Mouse (Mus musculus): ENCODE data around the gene Git2. TPM values are rescaled to one million over a fixed set of nuclear protein-coding genes. Genes with fewer than 3 reads are reported as not detected.

The Git2 gene
- total RNA-seq, 1 experiment = 29.8 TPM

GRCm38 (mm10) chr5:114806636-114807035 is 31.3 kb upstream of the Git2 start:
- DNase-seq (ENCODE audit: low read depth, low spot score) = no peak
- TF ChIP-seq ZNF384 (IDR thresholded peaks at IDR 0.05; ENCODE audit: low read depth, low read length) (no peak), HCFC1 (IDR thresholded peaks at IDR 0.05; ENCODE audit: borderline replicate concordance, insufficient read depth, low read length) (no peak), ZC3H11A (IDR thresholded peaks at IDR 0.05; ENCODE audit: borderline replicate concordance, low read depth, low read length) (no peak), MAFK (IDR thresholded peaks at IDR 0.05; ENCODE audit: insufficient read depth, low read depth, low read length) (no peak), CHD2 (IDR thresholded peaks at IDR 0.05; ENCODE audit: low read depth, low read length) (no peak)
- Histone ChIP-seq H3K27ac (ENCODE audit: insufficient read depth, low read depth, low read length, poor library complexity, severe bottlenecking) (no peak overlapping the region), H3K9ac (ENCODE audit: insufficient read depth, low read depth, low read length, poor library complexity, severe bottlenecking) (no peak overlapping the region; the same call in 1 of the 2 replicates), H3K4me3 (ENCODE audit: insufficient read depth in 1 of 2, low read depth in 1 of 2, low read length in 2 of 2, poor library complexity in 1 of 2, severe bottlenecking in 1 of 2) (no peak overlapping the region), H3K4me1 (ENCODE audit: control insufficient read depth in 2 of 2, insufficient read depth in 2 of 2, low read length in 2 of 2, poor library complexity in 1 of 2) (peaks cover 2 to 26% of the 10 kb centered on the region in 2 experiments; a peak in 3 of 4 replicates), H3K9me3 (ENCODE audit: control insufficient read depth, insufficient read depth, low read depth, low read length) (no peaks in the 10 kb centered on the region), H3K36me3 (ENCODE audit: control insufficient read depth, insufficient read depth, low read length, poor library complexity, severe bottlenecking) (peaks cover 35% of the 10 kb centered on the region)
- in situ Hi-C loops (cut with MboI; ENCODE audit: low sequenced_read_pairs in 2 of 2, unreplicated experiment in 2 of 2) = no loop called here

- in situ Hi-C loops (cut with MboI; ENCODE audit: low sequenced_read_pairs in 2 of 2, unreplicated experiment in 2 of 2) = no loop called here
- Histone ChIP-seq H3K27ac (ENCODE audit: insufficient read depth, low read depth, low read length, poor library complexity, severe bottlenecking) (no peak overlapping the region), H3K4me1 (ENCODE audit: control insufficient read depth in 2 of 2, insufficient read depth in 2 of 2, low read length in 2 of 2, poor library complexity in 1 of 2) (peaks cover 4 to 25% of the 10 kb centered on the region in 2 experiments), H3K9ac (ENCODE audit: insufficient read depth, low read depth, low read length, poor library complexity, severe bottlenecking) (no peak overlapping the region), H3K9me3 (ENCODE audit: control insufficient read depth, insufficient read depth, low read depth, low read length) (no peaks in the 10 kb centered on the region), H3K4me3 (ENCODE audit: insufficient read depth in 1 of 2, low read depth in 1 of 2, low read length in 2 of 2, poor library complexity in 1 of 2, severe bottlenecking in 1 of 2) (no peak overlapping the region), H3K36me3 (ENCODE audit: control insufficient read depth, insufficient read depth, low read length, poor library complexity, severe bottlenecking) (peaks cover 35% of the 10 kb centered on the region)
- TF ChIP-seq HCFC1 (IDR thresholded peaks at IDR 0.05; ENCODE audit: borderline replicate concordance, insufficient read depth, low read length) (no peak), ZNF384 (IDR thresholded peaks at IDR 0.05; ENCODE audit: low read depth, low read length) (peak; percentile 98)
- DNase-seq (ENCODE audit: low read depth, low spot score) = no peak
Measured at GRCm38 (mm10) chr5:114805436-114806350, 30.4 kb upstream of the Git2 start.

- peaks cover 35% of the 10 kb centered on the region for H3K36me3 ChIP-seq (ENCODE audit: control insufficient read depth, insufficient read depth, low read length, poor library complexity, severe bottlenecking)
- in situ Hi-C loops (cut with MboI; ENCODE audit: low sequenced_read_pairs in 2 of 2, unreplicated experiment in 2 of 2) = no loop called here
- no peak overlapping the region for H3K4me3 ChIP-seq (ENCODE audit: insufficient read depth in 1 of 2, low read depth in 1 of 2, low read length in 2 of 2, poor library complexity in 1 of 2, severe bottlenecking in 1 of 2)
Measured at GRCm38 (mm10) chr5:114804958-114805357, 29.6 kb upstream of the Git2 start.

GRCm38 (mm10) chr5:114804335-114804734 is 29.0 kb upstream of the Git2 start:
- in situ Hi-C loops (cut with MboI; ENCODE audit: low sequenced_read_pairs in 2 of 2, unreplicated experiment in 2 of 2) = no loop called here
- TF ChIP-seq CHD2 (IDR thresholded peaks at IDR 0.05; ENCODE audit: low read depth, low read length) (no peak), ZNF384 (IDR thresholded peaks at IDR 0.05; ENCODE audit: low read depth, low read length) (no peak), HCFC1 (IDR thresholded peaks at IDR 0.05; ENCODE audit: borderline replicate concordance, insufficient read depth, low read length) (no peak), MAFK (IDR thresholded peaks at IDR 0.05; ENCODE audit: insufficient read depth, low read depth, low read length) (no peak), ZC3H11A (IDR thresholded peaks at IDR 0.05; ENCODE audit: borderline replicate concordance, low read depth, low read length) (no peak)
- Histone ChIP-seq H3K9me3 (ENCODE audit: control insufficient read depth, insufficient read depth, low read depth, low read length) (no peaks in the 10 kb centered on the region), H3K27ac (ENCODE audit: insufficient read depth, low read depth, low read length, poor library complexity, severe bottlenecking) (no peak overlapping the region), H3K36me3 (ENCODE audit: control insufficient read depth, insufficient read depth, low read length, poor library complexity, severe bottlenecking) (peaks cover 36% of the 10 kb centered on the region), H3K4me3 (ENCODE audit: insufficient read depth in 1 of 2, low read depth in 1 of 2, low read length in 2 of 2, poor library complexity in 1 of 2, severe bottlenecking in 1 of 2) (no peak overlapping the region), H3K4me1 (ENCODE audit: control insufficient read depth in 2 of 2, insufficient read depth in 2 of 2, low read length in 2 of 2, poor library complexity in 1 of 2) (peaks cover 10 to 31% of the 10 kb centered on the region in 2 experiments), H3K9ac (ENCODE audit: insufficient read depth, low read depth, low read length, poor library complexity, severe bottlenecking) (no peak overlapping the region)
- DNase-seq (ENCODE audit: low read depth, low spot score) = no peak

More at GRCm38 (mm10) chr5:114804958-114805357, 29.6 kb upstream of the Git2 start:
- TF ChIP-seq ZNF384 (IDR thresholded peaks at IDR 0.05; ENCODE audit: low read depth, low read length) (no peak), MAFK (IDR thresholded peaks at IDR 0.05; ENCODE audit: insufficient read depth, low read depth, low read length) (no peak), CHD2 (IDR thresholded peaks at IDR 0.05; ENCODE audit: low read depth, low read length) (no peak), HCFC1 (IDR thresholded peaks at IDR 0.05; ENCODE audit: borderline replicate concordance, insufficient read depth, low read length) (no peak), ZC3H11A (IDR thresholded peaks at IDR 0.05; ENCODE audit: borderline replicate concordance, low read depth, low read length) (no peak)
- no peaks in the 10 kb centered on the region for H3K9me3 ChIP-seq (ENCODE audit: control insufficient read depth, insufficient read depth, low read depth, low read length)
- DNase-seq (ENCODE audit: low read depth, low spot score) = no peak
- H3K9ac ChIP-seq (ENCODE audit: insufficient read depth, low read depth, low read length, poor library complexity, severe bottlenecking) = no peak overlapping the region
- H3K4me1 ChIP-seq (ENCODE audit: control insufficient read depth in 2 of 2, insufficient read depth in 2 of 2, low read length in 2 of 2, poor library complexity in 1 of 2) = peaks cover 10 to 30% of the 10 kb centered on the region in 2 experiments
- H3K27ac ChIP-seq (ENCODE audit: insufficient read depth, low read depth, low read length, poor library complexity, severe bottlenecking) = no peak overlapping the region

All from ES-E14 (cell line).